Mouse (Mus musculus): ENCODE results near the gene Trp53bp1.

GRCm38 (mm10) chr2:121204276-121204675, 66.9 kb downstream of the Trp53bp1 start:
- no peak for TF ChIP-seq POLR2A (IDR thresholded peaks at IDR 0.05; ENCODE audit: extremely low read depth, insufficient read depth, low read length)
- TF ChIP-seq CTCF (IDR thresholded peaks at IDR 0.05; ENCODE audit: low read depth, low read length): no peak
